Mouse (Mus musculus) small intestine, adult 2 months (tissue): ENCODE results near the gene Dclk1. TPM values are rescaled to one million over a fixed set of nuclear protein-coding genes. Genes with fewer than 3 reads are reported as not detected.
A peak's percentile ranks its signal among the peaks of the same experiment; 100 is the strongest.
"Not testable (repeated sequence)": the region's sequence is repeated elsewhere in the genome, so short reads cannot be mapped to it uniquely, and the experiment has no call there.

Experiments
- H3K27ac ChIP-seq: fragments of 200-500 bp; 2 replicates; pipeline ENCODE4 v1.5.1; 2012; ENCODE audit warnings: low read depth, low read length, control low read depth, inconsistent platforms; ENCODE audit not compliant: insufficient read depth
- H3K27me3 ChIP-seq: fragments of 200-500 bp; 2 replicates; pipeline ENCODE4 v1.6.1; 2012; ENCODE audit warnings: mild to moderate bottlenecking, moderate library complexity, low read length, inconsistent platforms; ENCODE audit not compliant: control insufficient read depth, insufficient read depth
- H3K36me3 ChIP-seq: fragments of 200-500 bp; 2 replicates; pipeline ENCODE4 v1.6.1; 2012; ENCODE audit warnings: mild to moderate bottlenecking, low read length, control low read depth, inconsistent platforms; ENCODE audit not compliant: control insufficient read depth, insufficient read depth
- H3K4me1 ChIP-seq: fragments of 200-500 bp; 2 replicates; pipeline ENCODE4 v1.6.1; 2012; ENCODE audit warnings: low read length, inconsistent platforms, mixed read lengths; ENCODE audit not compliant: control insufficient read depth, insufficient read depth, insufficient read length
- H3K4me3 ChIP-seq: fragments of 200-500 bp; 2 replicates; pipeline ENCODE4 v1.5.1; 2012; ENCODE audit warnings: low read depth, mild to moderate bottlenecking, control low read depth, inconsistent platforms, low read length, moderate library complexity
- CTCF ChIP-seq: fragments of 200-500 bp; IDR thresholded peaks from 2 replicates; pipeline ENCODE4 v1.5.1; 2012; ENCODE audit warnings: low read depth, mild to moderate bottlenecking, control low read depth, inconsistent platforms, low read length, moderate library complexity, mixed read lengths; ENCODE audit not compliant: insufficient replicate concordance, insufficient read length; ENCODE audit errors: extremely low read depth
- POLR2A ChIP-seq: fragments of 200-500 bp; IDR thresholded peaks from 2 replicates; pipeline ENCODE4 v1.6.1; 2012; ENCODE audit warnings: low read depth, mild to moderate bottlenecking, control low read depth, inconsistent platforms, low read length, moderate library complexity
- WGBS: fragments of 180-500 bp; shearing (Covaris S2); methylation state at CpG from one replicate; pipeline ENCODE4 v1.1.7; 2018; 5-methylcytosine and 5-hydroxymethylcytosine counted together
- polyA plus RNA-seq: library from polyadenylated mRNA; depleted of rRNA; stranded (reverse); fragments of >200 nt; gene quantifications from 2 replicates; pipeline ENCODE4 v1.2.3, GENCODE M21; 2012; rRNA removed

Gene Dclk1
- 2.0 and 3.2 TPM in 2 replicates for polyA plus RNA-seq

DNA sequence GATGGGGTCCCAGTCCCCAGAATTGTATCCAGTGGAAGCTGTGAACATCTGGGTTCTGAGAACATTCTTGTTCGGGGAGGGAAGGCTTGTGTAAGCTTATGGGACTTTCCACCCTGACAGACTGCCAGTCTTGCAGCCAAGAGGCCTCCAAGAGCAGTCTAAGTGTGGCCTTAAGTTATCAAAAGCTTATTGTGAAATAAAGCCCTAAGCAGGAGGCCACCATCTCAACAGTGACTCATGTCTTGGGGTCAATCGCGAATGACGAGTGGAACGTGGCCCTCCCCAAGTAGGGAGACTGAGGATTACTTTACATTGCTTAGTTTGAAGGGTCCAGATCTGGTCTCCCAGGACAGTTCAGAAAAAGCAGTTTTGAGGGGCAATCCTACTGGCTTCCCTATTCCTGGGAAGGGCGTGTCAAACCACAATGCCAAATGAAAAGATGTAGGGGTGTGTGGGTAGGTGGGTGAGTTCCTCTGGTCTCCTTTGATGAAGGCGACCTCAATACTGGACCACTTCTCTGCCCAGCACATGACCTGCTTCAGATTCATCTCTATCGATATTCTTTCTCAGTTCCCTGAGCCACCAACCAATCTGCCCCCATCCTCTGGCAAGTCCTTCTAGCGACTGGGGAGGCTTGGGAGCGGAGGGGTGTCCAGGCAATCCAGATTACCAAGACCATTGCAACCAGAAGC, at the start of gene Dclk1:
Dclk1 (plus strand) TSS at position 635 of the 692 bp plus-strand sequence.
- Histone ChIP-seq H3K4me3 (peak within 1 kb of the TSS; percentile 48), H3K27me3 (peaks cover 7% of the 10 kb centered on the region), H3K27ac (no peak within 1 kb of the TSS), H3K36me3 (no peaks in the 10 kb centered on the region), H3K4me1 (peaks cover 2% of the 10 kb centered on the region; the same call in 1 of the 2 replicates)
- 36% methylated on average over 10 of the region's 10 CpGs for WGBS
- TF ChIP-seq POLR2A (no peak), CTCF (no peak)

DNA sequence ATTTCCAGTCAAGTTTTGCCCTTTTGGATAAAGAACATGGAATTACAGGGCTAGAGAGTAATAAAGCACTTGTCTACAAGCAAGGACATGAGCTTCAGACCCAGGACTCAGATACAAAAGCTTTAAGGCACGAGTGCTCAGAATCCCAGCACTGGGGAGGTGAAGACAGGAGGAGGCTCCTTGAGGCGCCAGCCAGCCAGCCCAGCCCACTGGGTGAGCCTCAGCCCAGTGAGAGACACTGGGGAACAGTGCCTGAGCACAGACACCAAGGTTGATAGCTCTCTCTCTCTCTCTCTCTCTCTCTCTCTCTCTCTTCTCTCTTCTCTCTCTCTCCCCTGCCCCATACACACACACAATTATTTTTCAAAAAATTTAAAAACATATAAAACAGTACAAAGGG, 48.8 kb upstream of the Dclk1 start:
- H3K4me3 ChIP-seq, result no peak overlapping the region
- no peaks in the 10 kb centered on the region for H3K27me3 ChIP-seq
- WGBS, result 41% methylated on average over 2 of the region's 2 CpGs
- TF ChIP-seq CTCF (no peak), POLR2A (no peak)
- H3K27ac ChIP-seq, result no peak overlapping the region
- H3K36me3 ChIP-seq, result no peaks in the 10 kb centered on the region
- no peaks in the 10 kb centered on the region for H3K4me1 ChIP-seq

DNA sequence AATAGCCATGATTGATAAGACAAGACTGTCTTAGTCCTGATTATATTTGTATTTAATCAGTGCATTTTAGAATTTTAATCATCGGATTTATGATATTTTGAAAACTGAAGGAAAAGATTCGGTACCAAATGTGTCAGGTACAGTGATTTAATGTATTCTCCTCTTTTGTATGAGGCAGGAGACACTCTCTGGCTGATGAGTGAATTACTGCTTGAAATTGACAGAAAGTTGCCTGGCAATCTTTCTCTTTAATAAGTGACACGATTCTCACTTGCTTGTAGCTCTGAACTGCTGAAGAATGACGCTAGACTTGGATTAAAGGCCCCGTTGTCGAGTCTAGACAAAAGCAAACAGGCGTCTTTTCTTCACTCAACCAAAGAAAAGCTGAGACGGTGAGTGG, 47.4 kb upstream of the Dclk1 start:
- Histone ChIP-seq H3K4me1 (no peaks in the 10 kb centered on the region), H3K27ac (no peak overlapping the region), H3K27me3 (no peaks in the 10 kb centered on the region), H3K4me3 (no peak overlapping the region), H3K36me3 (no peaks in the 10 kb centered on the region)
- TF ChIP-seq CTCF (no peak), POLR2A (no peak)
- 78% methylated on average over 8 of the region's 8 CpGs for WGBS

DNA sequence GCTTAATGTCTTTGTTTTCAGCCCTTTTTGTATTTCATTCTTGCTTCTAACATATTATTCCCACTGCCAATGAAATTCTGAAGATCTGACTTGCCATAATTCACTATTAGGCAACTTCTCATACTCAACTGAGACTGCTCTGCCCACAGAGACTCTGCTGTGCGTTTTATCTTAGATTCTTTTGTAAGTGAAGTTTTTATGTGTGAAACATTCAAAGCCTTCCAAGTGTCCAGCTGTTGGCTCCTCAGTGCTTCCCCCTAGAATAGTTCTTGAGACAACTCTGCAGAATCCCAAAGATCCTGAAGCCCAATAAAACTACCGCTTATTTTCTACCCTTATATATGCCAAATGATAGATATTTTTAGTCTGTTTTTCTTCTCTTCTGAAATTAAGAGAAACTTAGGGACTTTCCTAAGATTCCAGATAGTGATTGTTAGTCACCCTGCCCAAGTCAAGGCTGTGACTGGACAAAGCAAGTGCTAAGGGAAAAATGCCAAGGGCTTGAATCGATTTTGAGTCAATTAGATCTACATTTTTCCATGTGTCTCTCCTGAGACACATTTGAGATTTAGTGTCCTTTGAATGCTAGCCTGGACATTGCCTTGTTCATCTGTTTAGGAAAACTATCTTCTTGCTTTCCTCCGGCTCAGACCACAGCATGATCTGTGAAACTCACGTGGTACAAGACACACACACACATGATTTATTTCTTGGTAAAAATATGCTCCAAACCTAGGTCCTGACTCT, 46.4 kb upstream of the Dclk1 start:
- no peaks in the 10 kb centered on the region for H3K36me3 ChIP-seq
- 73% methylated on average over 5 of the region's 5 CpGs for WGBS
- no peaks in the 10 kb centered on the region for H3K27me3 ChIP-seq
- no peaks in the 10 kb centered on the region for H3K4me1 ChIP-seq
- H3K4me3 ChIP-seq, result no peak overlapping the region
- no peak overlapping the region for H3K27ac ChIP-seq
- TF ChIP-seq POLR2A (no peak), CTCF (no peak)

DNA sequence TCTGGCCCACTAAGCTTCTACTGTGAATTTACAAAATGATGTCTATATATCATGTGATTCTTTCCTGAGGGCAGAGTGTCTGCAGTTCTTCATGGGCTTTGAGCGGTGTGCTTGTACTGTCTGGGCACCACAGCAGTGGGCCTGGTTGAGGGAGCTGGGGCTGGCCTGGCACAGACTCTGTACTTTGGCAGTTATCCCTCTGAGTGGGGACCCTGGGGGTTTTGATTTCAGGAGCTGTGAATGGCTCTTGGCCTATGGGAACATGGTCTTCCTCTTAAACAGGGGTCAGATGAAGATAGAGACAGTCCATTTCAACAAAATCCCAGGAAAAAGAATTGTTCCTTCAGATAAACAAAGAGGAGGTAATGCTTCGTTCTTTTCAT, 45.8 kb upstream of the Dclk1 start:
- H3K4me1 ChIP-seq, result no peaks in the 10 kb centered on the region
- H3K27me3 ChIP-seq, result no peaks in the 10 kb centered on the region
- H3K27ac ChIP-seq, result no peak overlapping the region
- TF ChIP-seq CTCF, result no peak
- no peak for TF ChIP-seq POLR2A
- WGBS, result 84% methylated on average over 2 of the region's 2 CpGs
- no peaks in the 10 kb centered on the region for H3K36me3 ChIP-seq
- H3K4me3 ChIP-seq, result no peak overlapping the region

DNA sequence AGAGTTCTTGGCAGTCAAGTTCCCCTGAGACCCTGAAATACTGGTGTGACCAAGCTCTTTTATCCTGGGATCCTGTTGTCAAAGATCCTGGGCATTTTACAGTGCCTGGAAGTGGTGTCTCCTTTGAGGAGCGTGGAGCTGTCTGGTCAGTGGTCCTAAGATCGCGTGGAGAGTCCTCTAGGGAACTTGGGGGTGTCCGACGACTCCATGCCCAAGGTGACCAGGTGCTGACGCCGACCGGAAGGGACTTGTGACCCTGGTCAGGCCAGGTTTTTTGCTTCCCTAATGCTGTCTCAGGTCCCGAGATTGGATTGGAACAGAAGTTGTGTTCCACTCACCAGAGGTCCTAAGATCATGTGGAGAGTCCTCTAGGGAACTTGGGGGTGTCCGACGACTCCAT, 38.5 kb upstream of the Dclk1 start:
- H3K27me3 ChIP-seq, H3K4me1 ChIP-seq, H3K36me3 ChIP-seq, H3K4me3 ChIP-seq, H3K27ac ChIP-seq: not testable (repeated sequence)
- 85% methylated on average over 11 of the region's 11 CpGs for WGBS

DNA sequence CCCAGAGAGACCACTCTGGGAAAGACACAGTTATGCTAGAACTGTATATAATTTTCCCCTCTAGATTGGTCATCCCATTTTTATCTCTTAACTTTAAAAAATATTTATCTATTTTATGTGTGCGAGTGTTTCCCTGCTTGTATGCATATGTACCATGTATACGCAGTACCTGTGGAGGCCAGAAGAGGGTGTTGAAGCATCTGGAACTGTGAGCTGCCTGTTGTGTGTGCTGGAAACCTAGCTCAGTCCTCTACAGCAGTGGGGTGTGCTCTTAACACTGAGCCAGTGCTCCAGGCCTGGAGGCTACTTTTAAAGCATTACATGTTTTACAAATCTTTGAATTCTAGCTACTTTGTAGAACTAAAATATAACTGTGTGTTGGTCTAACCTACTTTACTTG, 35.8 kb upstream of the Dclk1 start:
- Histone ChIP-seq H3K4me1 (no peaks in the 10 kb centered on the region), H3K27me3 (no peaks in the 10 kb centered on the region), H3K4me3 (no peak overlapping the region), H3K27ac (no peak overlapping the region), H3K36me3 (no peaks in the 10 kb centered on the region)
- no peak for TF ChIP-seq POLR2A
- TF ChIP-seq CTCF, result no peak
- WGBS, result 95% methylated on average over 2 of the region's 2 CpGs
